Mouse (Mus musculus) small intestine, adult 2 months (tissue): Measurements from ENCODE around the gene Synpo2. TPM values are rescaled to one million over a fixed set of nuclear protein-coding genes. Genes with fewer than 3 reads are reported as not detected.

Experiments
- H3K27ac ChIP-seq: fragments of 200-500 bp; 2 replicates; pipeline ENCODE4 v1.5.1; 2012; ENCODE audit warnings: low read depth, low read length, control low read depth, inconsistent platforms; ENCODE audit not compliant: insufficient read depth
- H3K27me3 ChIP-seq: fragments of 200-500 bp; 2 replicates; pipeline ENCODE4 v1.6.1; 2012; ENCODE audit warnings: mild to moderate bottlenecking, moderate library complexity, low read length, inconsistent platforms; ENCODE audit not compliant: control insufficient read depth, insufficient read depth
- H3K36me3 ChIP-seq: fragments of 200-500 bp; 2 replicates; pipeline ENCODE4 v1.6.1; 2012; ENCODE audit warnings: mild to moderate bottlenecking, low read length, control low read depth, inconsistent platforms; ENCODE audit not compliant: control insufficient read depth, insufficient read depth
- H3K4me1 ChIP-seq: fragments of 200-500 bp; 2 replicates; pipeline ENCODE4 v1.6.1; 2012; ENCODE audit warnings: low read length, inconsistent platforms, mixed read lengths; ENCODE audit not compliant: control insufficient read depth, insufficient read depth, insufficient read length
- H3K4me3 ChIP-seq: fragments of 200-500 bp; 2 replicates; pipeline ENCODE4 v1.5.1; 2012; ENCODE audit warnings: low read depth, mild to moderate bottlenecking, control low read depth, inconsistent platforms, low read length, moderate library complexity
- CTCF ChIP-seq: fragments of 200-500 bp; IDR thresholded peaks from 2 replicates; pipeline ENCODE4 v1.5.1; 2012; ENCODE audit warnings: low read depth, mild to moderate bottlenecking, control low read depth, inconsistent platforms, low read length, moderate library complexity, mixed read lengths; ENCODE audit not compliant: insufficient replicate concordance, insufficient read length; ENCODE audit errors: extremely low read depth
- POLR2A ChIP-seq: fragments of 200-500 bp; IDR thresholded peaks from 2 replicates; pipeline ENCODE4 v1.6.1; 2012; ENCODE audit warnings: low read depth, mild to moderate bottlenecking, control low read depth, inconsistent platforms, low read length, moderate library complexity
- WGBS: fragments of 180-500 bp; shearing (Covaris S2); methylation state at CpG from one replicate; pipeline ENCODE4 v1.1.7; 2018; 5-methylcytosine and 5-hydroxymethylcytosine counted together
- polyA plus RNA-seq: library from polyadenylated mRNA; depleted of rRNA; stranded (reverse); fragments of >200 nt; gene quantifications from 2 replicates; pipeline ENCODE4 v1.2.3, GENCODE M21; 2012; rRNA removed

Synpo2 gene
- 7.6 and 7.9 TPM in 2 replicates for polyA plus RNA-seq

DNA sequence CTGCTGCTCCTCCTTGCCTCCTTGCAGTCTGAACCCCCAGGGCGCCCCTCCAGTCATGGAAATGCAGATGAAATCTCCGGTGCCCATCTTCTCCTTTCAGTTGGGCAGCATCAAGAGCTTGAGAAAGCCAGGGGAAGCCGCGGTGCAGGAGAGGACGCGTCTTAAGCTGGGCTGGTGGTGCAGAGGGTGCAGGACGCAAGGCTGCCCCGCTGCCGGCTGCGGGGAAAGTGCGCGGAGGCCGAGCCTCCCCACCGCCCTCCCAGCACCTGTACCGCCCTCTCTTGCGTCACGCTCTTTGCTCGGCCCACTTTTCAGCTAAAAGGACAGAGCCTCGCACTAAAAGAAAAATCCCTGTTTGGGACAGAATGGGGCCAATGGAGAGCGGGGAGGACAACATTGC is at the start of gene Synpo2:
Synpo2 (minus strand) TSS at position 229 of the 400 bp plus-strand sequence.
- Histone ChIP-seq H3K36me3 (no peaks in the 10 kb centered on the region), H3K27ac (no peak within 1 kb of the TSS), H3K4me1 (no peaks in the 10 kb centered on the region), H3K27me3 (no peaks in the 10 kb centered on the region), H3K4me3 (peak within 1 kb of the TSS; percentile 66)
- peak; percentile 23; the same call in 1 of the 2 replicates for TF ChIP-seq POLR2A
- no peak for TF ChIP-seq CTCF
- WGBS = 3% methylated on average over 20 of the region's 20 CpGs

GRCm38 (mm10) chr3:123285649-123286048 is 49.7 kb upstream of the Synpo2 start:
- H3K4me3 ChIP-seq = no peak overlapping the region
- TF ChIP-seq CTCF (no peak), POLR2A (no peak)

DNA sequence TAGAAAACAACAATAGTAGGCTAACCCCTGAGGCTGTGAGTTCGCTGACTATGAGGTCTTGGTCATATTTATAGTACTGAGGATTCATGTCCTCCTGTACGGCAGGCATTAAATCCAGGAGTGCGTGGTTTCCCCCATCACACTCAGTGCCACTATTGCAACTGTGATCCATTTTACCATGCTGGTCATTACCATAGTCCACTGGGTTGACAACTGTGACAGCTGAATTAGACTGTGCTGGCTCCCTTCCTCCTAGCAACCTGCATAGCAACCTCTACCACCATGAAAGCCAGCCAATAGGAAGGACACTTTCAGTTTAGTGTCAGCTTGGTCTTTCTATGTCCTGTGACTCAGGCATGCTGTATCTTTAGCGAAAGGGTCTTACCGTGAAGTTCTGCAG is 48.3 kb upstream of the Synpo2 start:
- H3K27me3 ChIP-seq = no peaks in the 10 kb centered on the region
- H3K27ac ChIP-seq = no peak overlapping the region
- H3K4me1 ChIP-seq = peaks cover 15% of the 10 kb centered on the region
- H3K36me3 ChIP-seq = peaks cover 35% of the 10 kb centered on the region
- TF ChIP-seq CTCF (no peak), POLR2A (no peak)
- WGBS = 94% methylated on average over 5 of the region's 5 CpGs
- H3K4me3 ChIP-seq = no peak overlapping the region

More at GRCm38 (mm10) chr3:123285649-123286048, 49.7 kb upstream of the Synpo2 start:
- Histone ChIP-seq H3K27me3 (no peaks in the 10 kb centered on the region), H3K27ac (no peak overlapping the region), H3K4me1 (peaks cover 19% of the 10 kb centered on the region), H3K36me3 (peaks cover 29% of the 10 kb centered on the region)

DNA sequence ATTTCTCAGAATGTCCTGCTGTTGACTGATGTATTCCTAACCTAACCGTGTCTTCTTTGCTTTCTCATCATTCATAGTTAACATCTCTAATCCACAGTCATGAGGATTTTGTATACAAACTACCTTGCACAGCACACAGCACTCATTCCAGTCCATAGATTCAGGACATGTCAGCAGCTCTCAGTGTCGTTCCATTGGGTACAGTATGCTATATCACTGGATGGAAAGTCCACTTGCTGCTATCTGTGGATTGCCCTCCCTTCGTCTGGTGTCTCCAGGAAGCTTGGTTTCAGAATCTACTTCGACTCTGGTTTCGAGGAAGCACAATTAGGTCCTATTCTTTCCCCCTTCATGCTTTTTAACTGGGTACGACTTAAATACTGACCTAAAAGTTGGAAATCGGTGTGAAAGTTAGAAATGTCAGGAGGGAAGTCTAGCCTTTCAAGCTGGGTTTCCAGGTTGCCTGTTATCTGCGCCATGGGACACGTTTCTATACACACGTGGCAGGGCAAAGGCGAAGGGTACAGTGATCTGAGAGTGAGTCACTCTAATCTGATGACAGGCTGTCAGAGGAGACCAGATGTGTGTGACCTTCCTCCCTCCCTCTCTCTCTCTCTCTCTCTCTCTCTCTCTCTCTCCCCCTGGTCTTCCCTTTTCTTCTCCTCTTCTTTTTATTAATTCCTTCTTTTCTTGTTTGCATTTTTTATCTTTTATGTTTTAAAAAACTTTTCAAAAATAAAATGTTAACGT is 47.1 kb upstream of the Synpo2 start:
- H3K4me1 ChIP-seq = peaks cover 13% of the 10 kb centered on the region
- H3K27me3 ChIP-seq = no peaks in the 10 kb centered on the region
- H3K27ac ChIP-seq = peak overlapping the region; percentile 96
- H3K36me3 ChIP-seq = peaks cover 40% of the 10 kb centered on the region
- 45% methylated on average over 12 of the region's 12 CpGs for WGBS
- H3K4me3 ChIP-seq = no peak overlapping the region
- TF ChIP-seq POLR2A (no peak), CTCF (no peak)

DNA sequence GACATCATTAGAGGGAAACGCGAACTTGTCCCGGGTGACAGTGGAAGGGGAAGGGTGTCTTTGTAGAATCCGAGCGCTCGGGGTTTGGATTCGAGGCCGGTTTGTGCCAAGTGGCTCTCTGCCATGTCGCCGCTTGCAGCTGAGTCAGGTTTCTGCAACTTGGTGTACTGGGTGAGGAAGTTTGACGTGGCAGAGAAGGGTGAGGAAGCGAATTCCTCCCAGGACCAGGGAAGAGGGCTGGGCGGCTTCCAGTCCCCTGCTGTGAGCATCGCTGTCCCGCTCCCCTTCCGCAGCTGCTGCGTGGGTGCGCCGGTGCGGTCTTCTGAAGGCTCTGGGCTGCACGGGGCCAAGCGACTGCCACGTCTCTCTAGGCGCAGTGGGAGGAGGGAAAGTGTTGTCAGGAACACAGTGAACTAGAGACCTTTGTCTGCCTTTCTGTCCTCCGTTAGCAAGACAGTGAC is 31.8 kb upstream of the Synpo2 start:
- no peaks in the 10 kb centered on the region for H3K27me3 ChIP-seq
- H3K4me1 ChIP-seq = peaks cover 13% of the 10 kb centered on the region; the same call in 1 of the 2 replicates
- H3K36me3 ChIP-seq = peaks cover 24% of the 10 kb centered on the region
- H3K4me3 ChIP-seq = peak overlapping the region; percentile 90
- TF ChIP-seq POLR2A = peak; percentile 78
- no peak for TF ChIP-seq CTCF
- peak overlapping the region; percentile 89 for H3K27ac ChIP-seq
- under 1% methylated on average over 25 of the region's 25 CpGs for WGBS

GRCm38 (mm10) chr3:123266753-123267651 is 31.1 kb upstream of the Synpo2 start, which contains the start of gene Sec24d:
Gene Sec24d, plus strand, starts transcription at chr3:123267455.
- WGBS = 2% methylated on average over 67 of the region's 68 CpGs
- Histone ChIP-seq H3K27ac (peak within 1 kb of the TSS; percentile 89), H3K4me1 (peaks cover 13% of the 10 kb centered on the region; the same call in 1 of the 2 replicates), H3K4me3 (peak within 1 kb of the TSS; percentile 90), H3K27me3 (no peaks in the 10 kb centered on the region), H3K36me3 (peaks cover 18% of the 10 kb centered on the region)
- TF ChIP-seq CTCF (no peak), POLR2A (peak; percentile 51; the same call in 1 of the 2 replicates)
